Mouse (Mus musculus) spleen, adult 2 months (tissue): ENCODE data around the gene Amy2a3.
"Not testable (repeated sequence)": the region's sequence is repeated elsewhere in the genome, so short reads cannot be mapped to it uniquely, and the experiment has no call there.

Source experiments
- CTCF ChIP-seq: fragments of 200-500 bp; IDR thresholded peaks from 2 replicates; pipeline ENCODE4 v1.5.1; 2011; ENCODE audit warnings: mild to moderate bottlenecking, inconsistent platforms; ENCODE audit not compliant: insufficient read depth, insufficient read length, insufficient replicate concordance; ENCODE audit errors: extremely low read depth
- POLR2A ChIP-seq: fragments of 200-500 bp; IDR thresholded peaks from 2 replicates; pipeline ENCODE4 v1.6.1; 2011; ENCODE audit warnings: low read depth, low read length, inconsistent platforms

DNA sequence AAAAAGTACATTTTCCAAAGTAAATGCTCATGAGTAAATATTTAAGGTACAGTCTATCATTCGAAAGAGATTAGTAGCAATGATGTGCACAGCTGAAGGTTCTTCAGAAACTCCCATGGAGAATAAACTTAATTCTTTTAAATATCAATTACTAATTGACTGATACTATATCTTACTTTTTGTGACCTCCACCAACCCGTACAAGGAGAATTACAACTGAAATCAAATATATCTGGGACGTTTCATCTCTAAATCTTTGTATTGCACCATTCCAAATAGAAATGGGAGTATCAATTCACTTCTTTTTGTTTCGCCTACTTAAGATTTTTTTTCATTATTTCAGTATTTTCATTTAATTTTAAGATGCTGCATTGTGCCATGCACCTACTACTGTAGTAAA is at the start of gene Amy2a3:
- TF ChIP-seq POLR2A, CTCF: not testable (repeated sequence)
